Mouse (Mus musculus): ENCODE measurements at regions not wholly inside any gene's neighbourhood (a gene's known extent, or its start where the extent isn't known, plus 50 kb on each side); places are given as distances from the start of the nearest gene placed in this dataset.

DNA sequence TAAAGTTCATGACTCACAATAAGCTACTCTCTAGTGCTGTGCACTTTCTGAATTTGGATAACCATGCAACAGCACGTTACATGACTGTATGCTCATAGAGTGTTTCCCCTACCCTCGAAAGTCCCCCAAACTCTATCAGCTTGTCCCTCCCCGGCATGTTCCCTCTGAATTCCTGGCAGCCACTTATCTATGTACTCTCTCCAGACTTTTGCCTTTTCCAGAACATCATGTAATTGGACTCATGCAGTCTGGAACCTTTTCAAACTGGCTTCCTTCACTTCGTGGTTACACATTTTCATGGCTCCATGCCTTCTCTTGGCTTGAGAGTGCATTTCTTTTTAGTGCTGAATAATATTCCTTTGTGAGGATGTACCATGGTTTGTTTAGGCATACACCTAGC is 436.8 kb upstream of the Kif2a start:
- no peak overlapping the region for H3K4me2 ChIP-seq (replicated peaks; ENCODE audit: low read depth, low read length)
- H3K9ac ChIP-seq (replicated peaks; ENCODE audit: low read depth, low read length), result no peak overlapping the region
- H3K9me3 ChIP-seq (ENCODE audit: control insufficient read depth, low read depth, low read length), result no peaks in the 10 kb centered on the region
- ATAC-seq (ENCODE audit: insufficient number of reproducible peaks, insufficient read depth, low FRiP score, low read depth), result no peak
- no peak overlapping the region for H3K27ac ChIP-seq (ENCODE audit: low read length)
- H3K36me3 ChIP-seq (ENCODE audit: control insufficient read depth, insufficient read depth, low read length), result no peaks in the 10 kb centered on the region
- H3K4me1 ChIP-seq (ENCODE audit: control insufficient read depth, insufficient read depth, low read length), result no peaks in the 10 kb centered on the region
- WGBS, result 83% methylated on average over 4 of the region's 4 CpGs
- H3K27me3 ChIP-seq (ENCODE audit: control insufficient read depth, insufficient read depth, low read length), result no peaks in the 10 kb centered on the region
- no peak overlapping the region for H3K4me3 ChIP-seq (ENCODE audit: low read depth, low read length)

DNA sequence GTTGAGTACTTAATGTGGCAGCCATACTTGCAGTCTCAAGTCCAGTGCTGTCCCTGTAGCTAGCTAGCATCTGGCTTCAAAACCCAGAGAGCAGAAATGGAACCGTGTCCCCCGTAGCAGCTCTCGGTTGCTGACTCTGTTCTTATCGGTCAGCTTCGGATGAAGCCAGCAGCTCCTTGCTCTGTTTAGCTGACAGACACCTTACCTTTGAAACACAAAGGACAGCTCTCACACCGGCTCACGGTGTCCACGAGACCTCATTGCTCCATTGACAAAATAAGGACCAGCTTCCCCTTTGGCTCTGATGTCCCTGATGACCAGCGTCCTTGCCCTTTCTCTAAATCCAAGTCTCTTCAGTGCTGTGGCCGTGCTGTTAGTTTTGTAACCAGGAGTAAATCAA is 435.3 kb upstream of the Kif2a start:
- no peaks in the 10 kb centered on the region for H3K36me3 ChIP-seq (ENCODE audit: control insufficient read depth, insufficient read depth, low read length)
- ATAC-seq (ENCODE audit: insufficient number of reproducible peaks, insufficient read depth, low FRiP score, low read depth), result no peak
- 79% methylated on average over 10 of the region's 10 CpGs for WGBS
- H3K27me3 ChIP-seq (ENCODE audit: control insufficient read depth, insufficient read depth, low read length), result no peaks in the 10 kb centered on the region
- H3K9ac ChIP-seq (replicated peaks; ENCODE audit: low read depth, low read length), result no peak overlapping the region
- no peak overlapping the region for H3K27ac ChIP-seq (ENCODE audit: low read length)
- no peak overlapping the region for H3K4me3 ChIP-seq (ENCODE audit: low read depth, low read length)
- no peak overlapping the region for H3K4me2 ChIP-seq (replicated peaks; ENCODE audit: low read depth, low read length)
- H3K4me1 ChIP-seq (ENCODE audit: control insufficient read depth, insufficient read depth, low read length), result no peaks in the 10 kb centered on the region
- no peaks in the 10 kb centered on the region for H3K9me3 ChIP-seq (ENCODE audit: control insufficient read depth, low read depth, low read length)

- no peak overlapping the region for H3K9ac ChIP-seq (replicated peaks; ENCODE audit: low read depth, low read length)
- no peaks in the 10 kb centered on the region for H3K4me1 ChIP-seq (ENCODE audit: control insufficient read depth, insufficient read depth, low read length)
- no peaks in the 10 kb centered on the region for H3K36me3 ChIP-seq (ENCODE audit: control insufficient read depth, insufficient read depth, low read length)
- 65% methylated on average over 2 of the region's 2 CpGs for WGBS
- H3K4me3 ChIP-seq (ENCODE audit: low read depth, low read length), result no peak overlapping the region
- peaks cover 5% of the 10 kb centered on the region; the same call in 1 of the 2 replicates for H3K9me3 ChIP-seq (ENCODE audit: control insufficient read depth, low read depth, low read length)
- no peak overlapping the region for H3K4me2 ChIP-seq (replicated peaks; ENCODE audit: low read depth, low read length)
- H3K27me3 ChIP-seq (ENCODE audit: control insufficient read depth, insufficient read depth, low read length), result no peaks in the 10 kb centered on the region
- no peak for ATAC-seq (ENCODE audit: insufficient number of reproducible peaks, insufficient read depth, low FRiP score, low read depth)
- H3K27ac ChIP-seq (ENCODE audit: low read length), result no peak overlapping the region
These were observed 434.5 kb upstream of the Kif2a start for GRCm38 (mm10) chr13:107456394-107456793.

DNA sequence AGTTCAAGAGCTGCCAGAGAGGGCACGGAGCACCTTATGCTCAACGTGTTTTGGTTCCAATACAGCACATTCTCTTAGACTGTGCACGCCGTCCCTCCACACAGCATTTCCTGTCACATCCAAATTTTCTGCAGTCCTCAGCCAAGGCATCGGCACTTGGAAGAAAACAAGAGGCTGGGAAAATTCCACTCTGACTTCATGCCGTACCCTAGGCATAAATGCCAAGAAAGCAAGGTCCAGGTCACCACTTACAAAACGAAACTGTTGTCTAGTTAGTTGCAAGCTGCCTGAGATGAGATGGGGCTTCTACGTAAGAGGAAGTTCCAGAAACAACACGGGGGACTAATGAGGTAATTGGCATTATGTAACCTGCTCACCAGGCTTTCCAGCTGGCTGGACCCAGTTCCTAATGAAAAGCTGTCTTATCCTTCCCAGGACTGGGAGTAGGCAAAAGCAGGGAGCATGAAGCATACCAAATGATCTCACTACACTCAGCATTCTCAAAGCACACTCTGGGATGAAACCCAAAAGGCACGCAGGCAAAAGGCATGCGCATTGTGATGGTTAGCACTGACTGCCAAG is 427.8 kb upstream of the Kif2a start:
- Histone ChIP-seq H3K9me3 (ENCODE audit: control insufficient read depth, low read depth, low read length) (peaks cover 5% of the 10 kb centered on the region; the same call in 1 of the 2 replicates), H3K4me3 (ENCODE audit: low read depth, low read length) (no peak overlapping the region), H3K27me3 (ENCODE audit: control insufficient read depth, insufficient read depth, low read length) (no peaks in the 10 kb centered on the region), H3K9ac (replicated peaks; ENCODE audit: low read depth, low read length) (no peak overlapping the region), H3K4me1 (ENCODE audit: control insufficient read depth, insufficient read depth, low read length) (no peaks in the 10 kb centered on the region), H3K36me3 (ENCODE audit: control insufficient read depth, insufficient read depth, low read length) (no peaks in the 10 kb centered on the region), H3K4me2 (replicated peaks; ENCODE audit: low read depth, low read length) (no peak overlapping the region), H3K27ac (ENCODE audit: low read length) (no peak overlapping the region)
- 78% methylated on average over 11 of the region's 11 CpGs for WGBS
- ATAC-seq (ENCODE audit: insufficient number of reproducible peaks, insufficient read depth, low FRiP score, low read depth), result no peak

GRCm38 (mm10) chr13:107447813-107448212 is 425.9 kb upstream of the Kif2a start:
- 63% methylated on average over 2 of the region's 2 CpGs for WGBS
- no peaks in the 10 kb centered on the region for H3K36me3 ChIP-seq (ENCODE audit: control insufficient read depth, insufficient read depth, low read length)

DNA sequence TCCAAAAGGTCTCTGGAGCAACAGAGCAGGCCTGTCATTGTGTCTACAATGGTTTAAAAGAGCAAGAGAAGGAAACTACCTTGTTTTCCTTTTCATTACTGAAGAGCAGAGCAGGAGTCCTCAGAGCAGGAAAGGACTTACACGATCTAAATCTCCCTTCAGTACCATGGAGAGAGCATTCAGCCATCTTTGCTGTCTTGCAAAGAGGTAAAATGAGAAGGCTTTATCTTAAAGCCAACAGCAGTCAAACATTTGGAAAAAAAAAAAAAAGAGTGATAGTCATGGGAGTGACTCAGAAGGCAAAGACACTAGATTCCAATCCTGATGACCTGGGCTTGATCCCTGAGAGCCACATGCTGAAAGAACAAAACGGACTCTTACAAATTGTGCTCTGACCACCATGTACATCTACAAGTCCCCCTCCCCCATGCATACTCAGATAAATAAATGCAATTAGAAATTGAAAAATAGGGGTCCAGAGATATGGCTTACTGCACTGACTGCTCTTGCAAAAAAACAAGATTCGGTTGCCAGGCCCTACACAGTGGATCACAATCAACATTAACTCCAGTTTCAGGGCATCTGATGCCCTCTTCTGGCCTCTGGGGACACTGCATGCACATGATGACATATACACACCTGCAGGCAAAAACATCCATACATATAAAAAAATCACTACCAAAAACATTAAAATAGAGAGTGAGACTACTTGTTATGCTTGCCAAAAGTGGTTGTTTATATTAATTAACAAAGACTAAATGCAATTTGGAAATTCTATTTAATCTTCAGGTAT is 397.6 kb upstream of the Kif2a start:
- H3K36me3 ChIP-seq (ENCODE audit: control insufficient read depth, insufficient read depth, low read length), result no peaks in the 10 kb centered on the region
- H3K4me1 ChIP-seq (ENCODE audit: control insufficient read depth, insufficient read depth, low read length), result no peaks in the 10 kb centered on the region
- no peaks in the 10 kb centered on the region for H3K27me3 ChIP-seq (ENCODE audit: control insufficient read depth, insufficient read depth, low read length)
- WGBS, result 67% methylated on average over 3 of the region's 3 CpGs
- H3K4me2 ChIP-seq (replicated peaks; ENCODE audit: low read depth, low read length), result no peak overlapping the region
- no peak overlapping the region for H3K27ac ChIP-seq (ENCODE audit: low read length)
- no peak overlapping the region for H3K9ac ChIP-seq (replicated peaks; ENCODE audit: low read depth, low read length)
- H3K4me3 ChIP-seq (ENCODE audit: low read depth, low read length), result no peak overlapping the region
- no peak for ATAC-seq (ENCODE audit: insufficient number of reproducible peaks, insufficient read depth, low FRiP score, low read depth)
- no peaks in the 10 kb centered on the region for H3K9me3 ChIP-seq (ENCODE audit: control insufficient read depth, low read depth, low read length)

More at GRCm38 (mm10) chr13:107447813-107448212, 425.9 kb upstream of the Kif2a start:
- H3K4me1 ChIP-seq (ENCODE audit: control insufficient read depth, insufficient read depth, low read length), result no peaks in the 10 kb centered on the region
- ATAC-seq (ENCODE audit: insufficient number of reproducible peaks, insufficient read depth, low FRiP score, low read depth), result no peak
- H3K27ac ChIP-seq (ENCODE audit: low read length), result no peak overlapping the region
- H3K4me3 ChIP-seq (ENCODE audit: low read depth, low read length), result no peak overlapping the region
- H3K4me2 ChIP-seq (replicated peaks; ENCODE audit: low read depth, low read length), result no peak overlapping the region
- peaks cover 5% of the 10 kb centered on the region; the same call in 1 of the 2 replicates for H3K9me3 ChIP-seq (ENCODE audit: control insufficient read depth, low read depth, low read length)
- H3K9ac ChIP-seq (replicated peaks; ENCODE audit: low read depth, low read length), result no peak overlapping the region
- no peaks in the 10 kb centered on the region for H3K27me3 ChIP-seq (ENCODE audit: control insufficient read depth, insufficient read depth, low read length)

- H3K27me3 ChIP-seq (ENCODE audit: control insufficient read depth, insufficient read depth, low read length), result no peaks in the 10 kb centered on the region
- no peaks in the 10 kb centered on the region for H3K9me3 ChIP-seq (ENCODE audit: control insufficient read depth, low read depth, low read length)
- H3K4me1 ChIP-seq (ENCODE audit: control insufficient read depth, insufficient read depth, low read length), result no peaks in the 10 kb centered on the region
- no peak overlapping the region for H3K4me3 ChIP-seq (ENCODE audit: low read depth, low read length)
- H3K27ac ChIP-seq (ENCODE audit: low read length), result no peak overlapping the region
- no peak overlapping the region for H3K9ac ChIP-seq (replicated peaks; ENCODE audit: low read depth, low read length)
- no peak for ATAC-seq (ENCODE audit: insufficient number of reproducible peaks, insufficient read depth, low FRiP score, low read depth)
- H3K36me3 ChIP-seq (ENCODE audit: control insufficient read depth, insufficient read depth, low read length), result no peaks in the 10 kb centered on the region
- H3K4me2 ChIP-seq (replicated peaks; ENCODE audit: low read depth, low read length), result no peak overlapping the region
These were observed 388.3 kb upstream of the Kif2a start for GRCm38 (mm10) chr13:107410267-107410666.

- no peak overlapping the region for H3K27ac ChIP-seq (ENCODE audit: low read length)
- H3K4me3 ChIP-seq (ENCODE audit: low read depth, low read length), result no peak overlapping the region
- no peak overlapping the region for H3K9ac ChIP-seq (replicated peaks; ENCODE audit: low read depth, low read length)
- H3K4me2 ChIP-seq (replicated peaks; ENCODE audit: low read depth, low read length), result no peak overlapping the region
- H3K4me1 ChIP-seq (ENCODE audit: control insufficient read depth, insufficient read depth, low read length), result no peaks in the 10 kb centered on the region
- no peaks in the 10 kb centered on the region for H3K36me3 ChIP-seq (ENCODE audit: control insufficient read depth, insufficient read depth, low read length)
- WGBS, result 70% methylated on average over 5 of the region's 5 CpGs
- no peaks in the 10 kb centered on the region for H3K27me3 ChIP-seq (ENCODE audit: control insufficient read depth, insufficient read depth, low read length)
- ATAC-seq (ENCODE audit: insufficient number of reproducible peaks, insufficient read depth, low FRiP score, low read depth), result no peak
- H3K9me3 ChIP-seq (ENCODE audit: control insufficient read depth, low read depth, low read length), result no peaks in the 10 kb centered on the region
These were observed 385.7 kb upstream of the Kif2a start for GRCm38 (mm10) chr13:107407674-107408026.

All from stomach, embryonic 14.5 days (tissue).